Mouse (Mus musculus) neural tube, embryonic 11.5 days (tissue): ENCODE data around the gene Slc4a4. TPM values are rescaled to one million over a fixed set of nuclear protein-coding genes. Genes with fewer than 3 reads are reported as not detected.

Experiments
- ATAC-seq: fragments of 200-750 bp; cut with Nextera tagmentation; 2 replicates; pipeline ENCODE4 v1.8.0; 2017; ENCODE audit warnings: moderate number of reproducible peaks, mild to moderate bottlenecking, moderate TSS enrichment, moderate library complexity; ENCODE audit not compliant: insufficient read depth, low FRiP score, low TSS enrichment
- DNase-seq: peaks from one replicate; pipeline ENCODE4 v3.0.0-alpha.2; 2015; ENCODE audit warnings: low spot score
- H3K27ac ChIP-seq: fragments of 300-500 bp; sonication (generic); 2 replicates; pipeline ENCODE4 v1.5.1; 2014; ENCODE audit warnings: low read depth, mild to moderate bottlenecking, low read length
- H3K27me3 ChIP-seq: fragments of 300-500 bp; sonication (generic); 2 replicates; pipeline ENCODE4 v1.6.1; 2014; ENCODE audit warnings: mild to moderate bottlenecking, low read length, mixed read lengths; ENCODE audit not compliant: control insufficient read depth, insufficient read depth
- H3K36me3 ChIP-seq: fragments of 300-500 bp; sonication (generic); 2 replicates; pipeline ENCODE4 v1.6.1; 2014; ENCODE audit warnings: mild to moderate bottlenecking, low read length, moderate library complexity, mixed read lengths; ENCODE audit not compliant: control insufficient read depth, insufficient read depth
- H3K4me1 ChIP-seq: fragments of 300-500 bp; sonication (generic); 2 replicates; pipeline ENCODE4 v1.6.1; 2014; ENCODE audit warnings: low read length, mixed read lengths; ENCODE audit not compliant: control insufficient read depth, insufficient read depth
- H3K4me2 ChIP-seq: fragments of 300-500 bp; sonication (generic); 2 replicates; pipeline ENCODE4 v1.6.1; 2014; ENCODE audit warnings: low read depth, mild to moderate bottlenecking, moderate library complexity
- H3K4me3 ChIP-seq: fragments of 300-500 bp; sonication (generic); 2 replicates; pipeline ENCODE4 v1.5.1; 2014; ENCODE audit warnings: low read depth, low read length
- H3K9ac ChIP-seq: fragments of 300-500 bp; sonication (generic); 2 replicates; pipeline ENCODE4 v1.6.1; 2014; ENCODE audit warnings: mild to moderate bottlenecking, low read length
- H3K9me3 ChIP-seq: fragments of 300-500 bp; sonication (generic); 2 replicates; pipeline ENCODE4 v1.6.1; 2016; ENCODE audit warnings: low read length; ENCODE audit not compliant: control insufficient read depth
- WGBS: fragments of 180-500 bp; shearing (Covaris S2); extraction: QIAGEN DNeasy Blood & Tissue Kit; methylation state at CpG from one replicate; pipeline ENCODE4 v1.1.7; 2014; 5-methylcytosine and 5-hydroxymethylcytosine counted together
- polyA plus RNA-seq: library from polyadenylated mRNA; unstranded; fragments of >200 nt; fragmentation: Nextera tagmentation; extraction: Ambion mirVana; gene quantifications from 2 replicates; pipeline ENCODE4 v1.2.1, GENCODE M21; 2014

Gene Slc4a4
- polyA plus RNA-seq, 1 experiment from 2014 or later: 1.7 TPM

DNA sequence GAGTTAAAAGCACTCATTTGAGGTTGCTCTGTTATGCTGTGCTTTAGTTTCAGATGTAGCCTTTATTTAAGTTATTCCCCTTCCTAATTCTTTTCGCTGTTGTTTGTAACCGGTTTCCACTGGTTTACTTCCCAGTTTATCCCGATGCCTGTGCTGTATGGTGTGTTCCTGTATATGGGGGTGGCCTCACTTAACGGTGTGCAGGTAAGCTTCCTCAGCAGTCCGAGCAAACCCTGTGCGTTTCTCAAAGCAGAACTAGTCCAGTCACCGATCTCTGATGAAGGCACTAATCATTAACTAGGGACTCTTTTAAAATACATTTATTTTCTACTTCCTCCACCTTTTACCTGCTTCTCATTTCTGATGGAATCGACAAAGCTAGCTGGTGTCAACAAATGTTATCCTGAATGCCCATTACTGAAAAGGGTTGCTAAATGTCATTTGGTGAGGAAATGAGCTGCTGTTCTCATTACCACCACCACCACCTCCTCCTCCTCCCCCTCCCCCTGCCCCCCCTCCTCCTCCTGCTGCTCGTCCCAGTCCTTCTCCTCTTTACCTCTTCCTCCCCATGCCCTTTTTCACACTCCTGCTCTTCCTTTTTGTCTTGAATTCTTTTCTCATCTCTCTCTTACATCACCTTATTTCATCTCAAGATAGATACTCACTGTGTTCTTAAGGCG is 336.6 kb downstream of the Slc4a4 start:
- ATAC-seq (no peak), DNase-seq (no peak)
- 49% methylated on average over 9 of the region's 10 CpGs for whole genome bisulfite sequencing
- no peak overlapping the region for H3K9ac ChIP-seq
- H3K27me3 ChIP-seq: no peaks in the 10 kb centered on the region
- no peaks in the 10 kb centered on the region for H3K36me3 ChIP-seq
- H3K9me3 ChIP-seq: no peaks in the 10 kb centered on the region
- H3K4me2 ChIP-seq: no peak overlapping the region
- no peaks in the 10 kb centered on the region for H3K4me1 ChIP-seq
- no peak overlapping the region for H3K27ac ChIP-seq
- H3K4me3 ChIP-seq: no peak overlapping the region

DNA sequence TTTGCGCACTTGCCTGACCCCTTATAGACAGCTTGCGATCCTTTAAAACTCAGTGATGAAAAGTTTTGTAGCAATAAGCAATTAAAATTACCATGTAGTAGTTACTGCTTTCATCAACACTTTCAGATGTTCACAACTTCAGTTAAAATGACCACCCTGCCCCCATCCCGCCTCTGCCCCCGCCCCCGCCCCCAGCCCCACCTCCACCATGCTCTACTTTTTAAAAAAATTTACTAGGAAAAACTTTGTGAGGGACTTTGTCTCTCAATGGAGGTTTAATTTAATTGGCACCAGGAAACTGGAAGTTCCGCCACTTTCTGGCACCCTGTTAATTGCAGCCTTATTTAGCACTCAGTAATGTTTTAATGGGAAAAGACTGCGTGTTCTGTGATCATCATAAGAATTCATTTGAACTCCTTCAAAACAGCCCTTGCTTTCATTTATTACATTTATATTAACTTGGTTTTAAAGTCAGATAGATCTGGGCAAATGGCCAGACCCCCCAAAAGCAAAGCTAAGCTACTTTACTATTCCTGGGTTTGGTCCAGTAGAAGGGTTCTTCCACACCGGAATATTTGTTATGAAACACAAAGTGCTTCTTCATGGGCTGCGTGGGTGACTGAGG is 337.2 kb downstream of the Slc4a4 start:
- DNase-seq (no peak), ATAC-seq (no peak)
- no peaks in the 10 kb centered on the region for H3K36me3 ChIP-seq
- H3K9ac ChIP-seq: no peak overlapping the region
- no peaks in the 10 kb centered on the region for H3K27me3 ChIP-seq
- WGBS: 72% methylated on average over 9 of the region's 9 CpGs
- H3K27ac ChIP-seq: no peak overlapping the region
- H3K4me1 ChIP-seq: no peaks in the 10 kb centered on the region
- H3K4me2 ChIP-seq: no peak overlapping the region
- H3K4me3 ChIP-seq: no peak overlapping the region
- no peaks in the 10 kb centered on the region for H3K9me3 ChIP-seq

DNA sequence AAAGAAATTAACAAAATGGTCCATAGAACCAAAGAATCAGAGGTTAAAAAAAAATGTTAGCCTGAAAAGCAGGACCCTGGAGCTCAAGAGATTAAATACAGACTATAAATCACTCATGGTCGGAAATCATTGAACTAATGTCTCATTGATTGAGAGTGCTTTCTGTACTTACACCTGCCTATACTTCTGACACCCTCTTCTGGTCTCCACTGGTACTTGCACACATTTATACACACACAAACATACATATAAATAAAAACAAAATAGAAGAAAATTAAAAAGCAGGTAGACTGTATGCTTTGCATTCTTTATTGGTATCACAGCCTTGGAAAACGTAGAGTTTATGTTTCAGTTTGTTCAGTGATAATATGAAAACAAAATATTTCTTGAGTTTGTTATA is 341.3 kb downstream of the Slc4a4 start:
- Histone ChIP-seq H3K4me3 (no peak overlapping the region), H3K4me1 (no peaks in the 10 kb centered on the region), H3K4me2 (no peak overlapping the region), H3K27me3 (no peaks in the 10 kb centered on the region), H3K36me3 (no peaks in the 10 kb centered on the region), H3K27ac (no peak overlapping the region), H3K9me3 (no peaks in the 10 kb centered on the region), H3K9ac (no peak overlapping the region)
- DNase-seq (no peak), ATAC-seq (no peak)
- WGBS: 80% methylated on average over 2 of the region's 2 CpGs

DNA sequence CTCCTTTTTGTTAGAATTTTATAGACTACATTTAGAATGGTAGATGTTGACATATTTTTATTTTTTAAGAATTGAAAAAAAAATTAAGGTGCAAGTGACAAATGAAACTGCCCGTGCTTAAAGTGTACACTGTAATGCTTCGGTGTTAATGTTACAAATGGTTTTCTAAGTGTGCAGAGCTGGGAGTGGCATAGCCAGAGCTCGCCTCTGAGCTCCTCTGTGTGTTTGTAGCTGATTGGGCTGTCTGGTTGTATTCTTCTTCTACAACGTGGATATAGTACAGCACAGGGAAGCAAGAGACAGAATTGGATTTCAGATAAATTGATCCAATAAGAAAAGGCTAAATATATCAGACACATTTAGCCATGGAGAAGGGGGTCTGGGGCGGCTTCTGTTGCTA is 343.0 kb downstream of the Slc4a4 start:
- Histone ChIP-seq H3K36me3 (no peaks in the 10 kb centered on the region), H3K4me3 (no peak overlapping the region), H3K27me3 (no peaks in the 10 kb centered on the region), H3K9me3 (no peaks in the 10 kb centered on the region), H3K9ac (no peak overlapping the region), H3K27ac (no peak overlapping the region), H3K4me1 (no peaks in the 10 kb centered on the region), H3K4me2 (no peak overlapping the region)
- 82% methylated on average over 5 of the region's 5 CpGs for WGBS
- no peak for ATAC-seq
- DNase-seq: no peak

DNA sequence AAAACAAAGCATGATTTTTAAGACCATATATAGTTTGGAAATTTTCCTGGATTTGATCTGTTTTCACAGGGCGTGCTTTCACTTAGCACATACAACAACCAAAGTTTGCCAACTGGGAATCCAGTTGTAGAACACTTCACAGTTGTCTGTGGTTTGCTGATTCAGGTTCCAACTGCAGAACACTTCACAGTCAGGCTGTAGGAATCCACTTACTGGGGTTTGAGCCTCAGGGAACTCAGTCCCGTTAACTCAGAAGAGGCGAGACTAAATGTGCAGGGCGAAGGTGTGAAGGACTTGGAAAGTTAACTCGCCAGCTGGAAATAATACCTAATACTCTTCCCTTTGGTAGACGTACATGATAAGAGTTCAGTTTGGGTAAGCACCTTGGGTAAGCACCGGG is 345.7 kb downstream of the Slc4a4 start:
- WGBS: 87% methylated on average over 7 of the region's 7 CpGs
- Histone ChIP-seq H3K36me3 (no peaks in the 10 kb centered on the region), H3K27ac (no peak overlapping the region), H3K4me1 (no peaks in the 10 kb centered on the region), H3K4me2 (no peak overlapping the region), H3K27me3 (no peaks in the 10 kb centered on the region), H3K4me3 (no peak overlapping the region), H3K9ac (no peak overlapping the region), H3K9me3 (no peaks in the 10 kb centered on the region)
- no peak for ATAC-seq
- DNase-seq: no peak

DNA sequence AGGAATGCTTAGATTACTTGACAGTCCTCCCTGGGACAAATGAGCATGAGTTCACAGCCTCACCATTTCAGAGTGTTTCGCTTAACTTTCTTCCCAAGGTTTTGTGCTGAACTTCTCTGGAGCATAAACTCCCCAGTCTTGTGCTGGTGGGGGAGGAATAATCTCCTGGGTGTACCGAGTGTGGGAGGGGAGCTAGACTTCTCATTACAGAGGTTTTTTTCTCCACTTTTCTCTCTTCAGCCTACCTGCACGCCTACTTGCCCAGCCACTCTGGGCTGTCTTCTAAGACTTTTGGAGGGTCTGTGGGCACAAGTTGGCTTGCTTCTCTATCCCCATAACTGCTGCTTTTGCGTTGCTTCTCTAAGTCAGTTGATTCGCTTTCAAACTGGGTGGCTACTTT is 365.2 kb downstream of the Slc4a4 start:
- no peak overlapping the region for H3K27ac ChIP-seq
- 80% methylated on average over 5 of the region's 5 CpGs for WGBS
- DNase-seq: no peak
- H3K4me3 ChIP-seq: no peak overlapping the region
- no peaks in the 10 kb centered on the region for H3K4me1 ChIP-seq
- no peak overlapping the region for H3K9ac ChIP-seq
- no peak for ATAC-seq
- no peaks in the 10 kb centered on the region for H3K9me3 ChIP-seq
- H3K4me2 ChIP-seq: no peak overlapping the region
- no peaks in the 10 kb centered on the region for H3K27me3 ChIP-seq
- H3K36me3 ChIP-seq: no peaks in the 10 kb centered on the region

DNA sequence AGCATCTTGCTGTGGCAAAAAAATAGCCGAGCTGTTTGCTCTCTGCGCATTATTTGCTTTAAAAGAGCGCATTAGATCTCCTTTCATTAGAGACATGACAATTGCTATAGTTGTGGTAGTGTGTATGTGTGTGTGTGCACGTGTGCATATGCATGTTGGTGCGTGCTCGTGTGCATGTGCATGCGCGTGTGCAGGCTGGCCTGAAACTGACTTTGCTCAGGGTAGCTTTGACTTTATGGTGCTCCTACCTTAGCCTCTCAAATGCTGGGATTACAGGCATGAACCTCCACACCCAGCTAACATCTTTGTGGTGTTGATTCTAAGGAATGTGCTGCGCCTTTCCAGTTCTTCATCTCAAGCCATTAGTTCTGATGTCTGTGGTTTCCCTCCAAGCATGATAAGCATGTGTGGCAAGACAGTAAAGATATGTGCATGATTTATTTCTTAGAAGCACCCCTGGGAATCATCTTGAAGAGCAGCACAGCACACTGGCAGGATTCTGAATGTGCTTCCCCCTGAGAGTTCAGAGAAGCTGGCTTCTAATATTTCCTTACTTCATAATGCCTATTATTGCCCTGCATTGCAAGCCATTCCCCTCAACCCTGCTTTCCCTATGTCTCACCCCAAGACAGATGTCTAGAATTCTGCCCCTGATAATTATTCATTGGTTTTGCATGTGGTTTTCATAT is 373.3 kb downstream of the Slc4a4 start:
- no peak overlapping the region for H3K27ac ChIP-seq
- H3K4me2 ChIP-seq: no peak overlapping the region
- no peak overlapping the region for H3K4me3 ChIP-seq
- H3K4me1 ChIP-seq: no peaks in the 10 kb centered on the region
- WGBS: 91% methylated on average over 9 of the region's 9 CpGs
- ATAC-seq (peak; percentile 39), DNase-seq (peak; percentile 9)
- no peaks in the 10 kb centered on the region for H3K27me3 ChIP-seq
- no peaks in the 10 kb centered on the region for H3K36me3 ChIP-seq
- no peak overlapping the region for H3K9ac ChIP-seq
- no peaks in the 10 kb centered on the region for H3K9me3 ChIP-seq

DNA sequence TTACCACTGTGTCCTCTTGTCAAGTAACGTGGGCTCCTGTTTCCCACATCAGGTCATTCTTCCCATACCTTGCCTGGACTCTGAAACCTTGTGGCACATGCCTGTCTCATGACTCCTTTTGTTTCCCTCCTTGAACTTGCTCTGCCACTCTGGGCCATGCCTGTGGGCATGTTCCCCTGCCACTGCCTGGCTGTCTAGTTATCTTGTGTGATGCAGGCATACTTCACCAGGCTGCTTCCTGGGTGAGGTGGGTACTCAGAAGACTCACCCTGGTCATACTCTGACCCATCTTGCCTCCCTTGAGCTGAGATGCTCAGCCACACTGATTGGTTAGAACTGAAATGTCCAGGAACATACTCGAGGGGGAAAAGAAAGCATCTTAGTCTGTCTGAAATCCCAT is 390.4 kb downstream of the Slc4a4 start:
- Histone ChIP-seq H3K36me3 (no peaks in the 10 kb centered on the region), H3K27ac (no peak overlapping the region), H3K4me2 (no peak overlapping the region), H3K4me3 (no peak overlapping the region), H3K9ac (no peak overlapping the region), H3K4me1 (no peaks in the 10 kb centered on the region), H3K27me3 (no peaks in the 10 kb centered on the region), H3K9me3 (no peaks in the 10 kb centered on the region)
- ATAC-seq (no peak), DNase-seq (no peak)
- WGBS: 87% methylated on average over 2 of the region's 2 CpGs

DNA sequence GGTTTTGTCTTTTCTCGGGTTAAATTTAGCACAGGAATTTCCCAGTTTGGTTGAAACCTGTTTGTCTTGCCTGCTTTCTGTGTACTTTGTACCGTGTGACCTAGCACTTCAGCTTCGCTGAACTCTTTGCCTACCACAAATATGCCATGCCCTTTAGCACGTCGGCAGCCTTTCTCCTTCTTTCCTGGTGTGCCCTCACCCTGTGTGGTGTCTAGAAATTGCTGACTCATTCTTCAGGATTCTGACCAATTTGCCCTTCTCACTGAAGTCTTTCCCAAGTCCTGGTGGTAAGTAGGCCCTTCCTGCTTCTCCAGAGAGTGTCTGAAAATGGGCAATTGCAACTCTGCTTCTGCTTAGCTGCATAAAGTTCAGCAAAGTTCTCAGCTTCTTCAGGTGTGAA is 391.0 kb downstream of the Slc4a4 start:
- ATAC-seq: no peak
- no peak overlapping the region for H3K4me3 ChIP-seq
- no peak for DNase-seq
- H3K4me2 ChIP-seq: no peak overlapping the region
- 76% methylated on average over 5 of the region's 5 CpGs for WGBS
- no peak overlapping the region for H3K9ac ChIP-seq
- no peaks in the 10 kb centered on the region for H3K36me3 ChIP-seq
- no peak overlapping the region for H3K27ac ChIP-seq
- H3K9me3 ChIP-seq: no peaks in the 10 kb centered on the region
- no peaks in the 10 kb centered on the region for H3K4me1 ChIP-seq
- H3K27me3 ChIP-seq: no peaks in the 10 kb centered on the region
